In genomic region chr8:88449001-88449400, GRCm38 (mm10) we compare ENCODE assay signal across 27 mouse cellular contexts.
DNase-seq lines count a peak whose midpoint lies in the region; ATAC-seq lines count a peak whose summit lies in the region.
"Had no signal": no experiment of that assay in that cellular context is flagged by ENCODE, and none has a peak within 500 bp of the region (broad histone marks: within the 10 kb centered on the region; RNA-seq: fewer than 3 reads in every experiment).

No protein-coding gene starts in this region.

- H3K9ac ChIP-seq in hindbrain, embryonic 13.5 days = 0 out of 2 replicates have a peak overlapping the region, but pooled peaks have one; percentile 13
- H3K9ac ChIP-seq in hindbrain, embryonic 12.5 days = no peak overlapping the region
- H3K9ac ChIP-seq: embryonic facial prominence, embryonic 15.5 days; forebrain, embryonic 13.5 days; hindbrain, embryonic 15.5 days; intestine, embryonic 15.5 days; liver, embryonic 12.5 days; liver, postnatal 0 days; midbrain, embryonic 15.5 days; neural tube, embryonic 15.5 days had no signal

- no peak overlapping the region for H3K27ac ChIP-seq in hindbrain, embryonic 13.5 days
- H3K27ac ChIP-seq in hindbrain, embryonic 12.5 days = no peak overlapping the region
- H3K27ac ChIP-seq: embryonic facial prominence, embryonic 10.5 days; embryonic facial prominence, embryonic 15.5 days; intestine, embryonic 15.5 days; kidney, postnatal 0 days; liver, embryonic 12.5 days; macrophage; midbrain, embryonic 15.5 days; neural tube, embryonic 15.5 days had no signal

- H3K4me3 ChIP-seq in hindbrain, embryonic 13.5 days = no peak overlapping the region
- no peak overlapping the region for H3K4me3 ChIP-seq in hindbrain, embryonic 12.5 days
- H3K4me3 ChIP-seq: embryonic facial prominence, embryonic 10.5 days; embryonic facial prominence, embryonic 15.5 days; forebrain, embryonic 13.5 days; hindbrain, embryonic 15.5 days; intestine, embryonic 15.5 days; liver, embryonic 12.5 days; midbrain, embryonic 15.5 days; neural tube, embryonic 15.5 days had no signal

- DNase-seq in cerebellum, adult 11 months = peak; percentile 35
- DNase-seq in cerebellum, adult 9-11 months = peak; percentile 59
- DNase-seq in kidney, adult 11 months = no peak
- no peak for DNase-seq in embryo, embryonic 10 days (ENCODE audit: low spot score)
- DNase-seq: gastrocnemius, postnatal 14 days; heart, postnatal 14 days; kidney, adult 8-10 months; kidney, postnatal 4 days; liver, postnatal 0 days; retina, postnatal 1 day; right cerebral cortex, postnatal 14 days; spleen, adult 18-20 months; thymus, postnatal 14 days had no signal

- no peaks in the 10 kb centered on the region for H3K9me3 ChIP-seq in hindbrain, embryonic 13.5 days
- no peaks in the 10 kb centered on the region for H3K9me3 ChIP-seq in hindbrain, embryonic 12.5 days (replicated peaks)
- H3K9me3 ChIP-seq: embryonic facial prominence, embryonic 10.5 days; embryonic facial prominence, embryonic 15.5 days; forebrain, embryonic 13.5 days; hindbrain, embryonic 15.5 days; intestine, embryonic 15.5 days; liver, embryonic 12.5 days; midbrain, embryonic 15.5 days; neural tube, embryonic 15.5 days had no signal

- H3K27me3 ChIP-seq in hindbrain, embryonic 13.5 days = peaks cover 47% of the 10 kb centered on the region
- H3K27me3 ChIP-seq in hindbrain, embryonic 12.5 days = peaks cover 33% of the 10 kb centered on the region

- peaks cover 62% of the 10 kb centered on the region for H3K4me1 ChIP-seq in hindbrain, embryonic 13.5 days (replicated peaks)
- peaks cover 32% of the 10 kb centered on the region for H3K4me1 ChIP-seq in hindbrain, embryonic 12.5 days

- WGBS in hindbrain, embryonic 13.5 days = 91% methylated on average over 9 of the region's 9 CpGs
- 86% methylated on average over 9 of the region's 9 CpGs for WGBS in hindbrain, embryonic 12.5 days

- no peaks in the 10 kb centered on the region for H3K36me3 ChIP-seq in hindbrain, embryonic 13.5 days
- H3K36me3 ChIP-seq in hindbrain, embryonic 12.5 days = no peaks in the 10 kb centered on the region
- H3K36me3 ChIP-seq: embryonic facial prominence, embryonic 10.5 days; embryonic facial prominence, embryonic 15.5 days; hindbrain, embryonic 15.5 days; intestine, embryonic 15.5 days; liver, embryonic 12.5 days; midbrain, embryonic 15.5 days; neural tube, embryonic 15.5 days had no signal

- H3K4me2 ChIP-seq in hindbrain, embryonic 13.5 days = no peak overlapping the region
- H3K4me2 ChIP-seq in hindbrain, embryonic 12.5 days (replicated peaks) = no peak overlapping the region
- H3K4me2 ChIP-seq: embryonic facial prominence, embryonic 15.5 days; forebrain, embryonic 13.5 days; hindbrain, embryonic 15.5 days; intestine, embryonic 15.5 days; liver, embryonic 12.5 days; midbrain, embryonic 15.5 days; neural tube, embryonic 15.5 days had no signal

- no peak for ATAC-seq in cerebellum, adult (ENCODE audit: insufficient number of reproducible peaks, low FRiP score, low TSS enrichment)
- ATAC-seq in hindbrain, embryonic 13.5 days (ENCODE audit: low FRiP score) = no peak
- no peak for ATAC-seq in hindbrain, embryonic 12.5 days (ENCODE audit: low FRiP score)
- ATAC-seq: activated CD4-positive, CD25-positive, alpha-beta regulatory T cell, adult 4 months; forebrain, embryonic 13.5 days; intestine, embryonic 15.5 days; liver, embryonic 12.5 days; liver, postnatal 0 days; midbrain, embryonic 15.5 days had no signal

Comparison
In these comparisons a context has a peak if more than half of its experiments do, and no peak if none do; other contexts are left out.
1. DNase-seq: peak in cerebellum, adult 11 months (single experiment) and cerebellum, adult 9-11 months (single experiment); none in kidney, adult 11 months (single experiment) and embryo, embryonic 10 days (single experiment).